Mouse (Mus musculus) olfactory bulb, adult 2 months (tissue): ENCODE data around the gene St3gal5. TPM values are rescaled to one million over a fixed set of nuclear protein-coding genes. Genes with fewer than 3 reads are reported as not detected.

ENCODE experiments used
- H3K27ac ChIP-seq: fragments of 200-500 bp; 2 replicates; pipeline ENCODE4 v1.5.1; 2012; ENCODE audit warnings: low read depth, low read length; ENCODE audit not compliant: insufficient read depth
- H3K4me1 ChIP-seq: fragments of 200-500 bp; 2 replicates; pipeline ENCODE4 v1.6.1; 2012; ENCODE audit warnings: low read length; ENCODE audit not compliant: control insufficient read depth, insufficient read depth
- H3K4me3 ChIP-seq: fragments of 200-500 bp; 2 replicates; pipeline ENCODE4 v1.5.1; 2012; ENCODE audit warnings: mild to moderate bottlenecking, low read depth, low read length, moderate library complexity; ENCODE audit not compliant: insufficient read depth
- CTCF ChIP-seq: fragments of 200-500 bp; IDR thresholded peaks from 2 replicates; pipeline ENCODE4 v1.5.1; 2012; ENCODE audit warnings: low read depth, mild to moderate bottlenecking, low read length, moderate library complexity; ENCODE audit not compliant: insufficient read depth
- POLR2A ChIP-seq: fragments of 200-500 bp; IDR thresholded peaks from 2 replicates; pipeline ENCODE4 v1.6.1; 2012; ENCODE audit warnings: mild to moderate bottlenecking, low read depth, low read length, moderate library complexity; ENCODE audit not compliant: insufficient read depth
- WGBS: fragments of 180-500 bp; shearing (Covaris S2); methylation state at CpG from one replicate; pipeline ENCODE4 v1.1.7; 2018; 5-methylcytosine and 5-hydroxymethylcytosine counted together
- polyA plus RNA-seq: library from polyadenylated mRNA; stranded (reverse); fragments of >200 nt; gene quantifications from 2 replicates; pipeline ENCODE4 v1.2.4, GENCODE M21; 2012; ENCODE audit warnings: low replicate concordance; ENCODE audit not compliant: missing spikeins, insufficient read depth, insufficient read length

The St3gal5 gene
- polyA plus RNA-seq, 1 experiment = not detected

- no peak overlapping the region for H3K4me3 ChIP-seq
- 63% methylated on average over 5 of the region's 5 CpGs for WGBS
- no peak for TF ChIP-seq POLR2A
- no peak for TF ChIP-seq CTCF
- H3K4me1 ChIP-seq = peaks cover 20% of the 10 kb centered on the region
- H3K27ac ChIP-seq = no peak overlapping the region
Measured at GRCm38 (mm10) chr6:72102066-72102465, 4.7 kb downstream of the St3gal5 start.

GRCm38 (mm10) chr6:72104534-72104933 is 7.1 kb downstream of the St3gal5 start:
- H3K27ac ChIP-seq = no peak overlapping the region
- no peak for TF ChIP-seq POLR2A
- no peak for TF ChIP-seq CTCF
- no peak overlapping the region for H3K4me3 ChIP-seq

GRCm38 (mm10) chr6:72108941-72109892 is 11.8 kb downstream of the St3gal5 start:
- no peak for TF ChIP-seq CTCF
- TF ChIP-seq POLR2A = no peak
- Histone ChIP-seq H3K4me1 (peaks cover 15% of the 10 kb centered on the region), H3K27ac (peak overlapping the region; percentile 9; the same call in 1 of the 2 replicates), H3K4me3 (no peak overlapping the region)
- WGBS = 33% methylated on average over 14 of the region's 14 CpGs

More at GRCm38 (mm10) chr6:72104534-72104933, 7.1 kb downstream of the St3gal5 start:
- peaks cover 22% of the 10 kb centered on the region for H3K4me1 ChIP-seq
- WGBS = 89% methylated on average over 7 of the region's 7 CpGs

GRCm38 (mm10) chr6:72110577-72110976 is 13.2 kb downstream of the St3gal5 start:
- no peak overlapping the region for H3K27ac ChIP-seq
- TF ChIP-seq POLR2A (no peak), CTCF (no peak)
- no peak overlapping the region for H3K4me3 ChIP-seq
- 89% methylated on average over 3 of the region's 3 CpGs for WGBS
- peaks cover 15% of the 10 kb centered on the region for H3K4me1 ChIP-seq

DNA sequence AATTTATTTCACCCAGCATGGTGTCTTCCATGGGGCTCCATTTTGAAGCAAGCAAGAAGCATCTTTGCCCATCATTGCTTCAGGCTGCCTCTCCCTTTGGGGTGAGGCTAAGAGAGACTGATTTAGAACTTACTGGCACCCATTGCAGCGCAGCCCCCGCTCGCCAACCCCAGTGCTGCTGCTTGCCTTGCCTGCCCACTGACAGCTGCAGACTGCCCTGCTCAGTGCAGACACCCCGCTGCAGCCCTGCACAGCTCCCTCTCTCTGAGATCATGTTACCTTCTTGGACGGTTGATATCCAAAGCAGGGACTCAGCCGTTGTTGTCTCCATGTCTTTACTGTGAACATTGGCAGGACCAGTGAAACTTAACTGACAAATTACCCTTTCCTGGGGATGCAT is 15.2 kb downstream of the St3gal5 start:
- Histone ChIP-seq H3K4me1 (peaks cover 18% of the 10 kb centered on the region), H3K4me3 (no peak overlapping the region), H3K27ac (no peak overlapping the region)
- TF ChIP-seq CTCF (no peak), POLR2A (no peak)
- WGBS = 28% methylated on average over 6 of the region's 6 CpGs

- 90% methylated on average over 2 of the region's 2 CpGs for WGBS
- no peak for TF ChIP-seq POLR2A
- no peak for TF ChIP-seq CTCF
- no peak overlapping the region for H3K4me3 ChIP-seq
- H3K27ac ChIP-seq = no peak overlapping the region
- peaks cover 18% of the 10 kb centered on the region for H3K4me1 ChIP-seq
Measured at GRCm38 (mm10) chr6:72113093-72113702, 15.8 kb downstream of the St3gal5 start.

- Histone ChIP-seq H3K4me1 (peaks cover 10% of the 10 kb centered on the region), H3K4me3 (no peak overlapping the region), H3K27ac (no peak overlapping the region)
- WGBS = 84% methylated on average over 7 of the region's 7 CpGs
- TF ChIP-seq CTCF (no peak), POLR2A (no peak)
Measured at GRCm38 (mm10) chr6:72114902-72115301, 17.5 kb downstream of the St3gal5 start.

- TF ChIP-seq CTCF (no peak), POLR2A (no peak)
- Histone ChIP-seq H3K4me3 (no peak overlapping the region), H3K4me1 (peaks cover 8% of the 10 kb centered on the region), H3K27ac (no peak overlapping the region)
- WGBS = 68% methylated on average over 8 of the region's 8 CpGs
Measured at GRCm38 (mm10) chr6:72117322-72117968, 20.1 kb downstream of the St3gal5 start.

- peaks cover 7% of the 10 kb centered on the region; the same call in 1 of the 2 replicates for H3K4me1 ChIP-seq
- no peak overlapping the region for H3K27ac ChIP-seq
- H3K4me3 ChIP-seq = no peak overlapping the region
- TF ChIP-seq POLR2A = no peak
- TF ChIP-seq CTCF = no peak
- 91% methylated on average over 1 of the region's 1 CpGs for WGBS
Measured at GRCm38 (mm10) chr6:72119870-72120269, 22.5 kb downstream of the St3gal5 start.
